Mouse (Mus musculus): ENCODE measurements around the gene Plod2. TPM values are rescaled to one million over a fixed set of nuclear protein-coding genes. Genes with fewer than 3 reads are reported as not detected.

The Plod2 gene
- total and polyA plus RNA-seq, 3 experiments = not detected

DNA sequence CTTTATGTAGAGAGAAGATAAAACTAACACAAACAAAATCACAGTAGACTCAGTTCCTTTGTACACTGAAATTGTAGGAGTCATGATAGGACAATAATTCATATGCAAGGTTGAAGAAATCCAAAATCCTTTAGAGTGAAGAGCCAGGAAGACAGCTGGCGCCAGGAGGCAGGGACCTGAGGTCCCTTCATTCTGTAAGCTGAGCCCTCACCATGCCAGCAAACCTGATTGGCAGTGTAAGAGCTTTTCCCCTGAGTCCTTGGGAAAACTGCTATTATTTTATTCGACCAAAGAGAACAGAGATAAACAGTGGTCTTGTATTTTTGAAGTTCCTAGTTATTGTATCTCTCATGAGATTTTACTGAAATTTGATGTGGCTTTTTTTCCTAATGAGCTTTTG is 9.0 kb downstream of the Plod2 start:
- H3K27ac ChIP-seq (ENCODE audit: control insufficient read depth, low read depth, low read length) = no peak overlapping the region
- TF ChIP-seq GABPA (IDR thresholded peaks at IDR 0.05; ENCODE audit: low read depth, low read length) (no peak), TAL1 (IDR thresholded peaks at IDR 0.05; ENCODE audit: low read length) (no peak), USF1 (IDR thresholded peaks at IDR 0.05; ENCODE audit: low read depth, low read length) (no peak), CTCF (IDR thresholded peaks at IDR 0.05 in 2 of 3, conservative IDR thresholded peaks at IDR 0.05 in 1 of 3; ENCODE audit: control insufficient read depth in 1 of 3, insufficient read depth in 1 of 3, low read depth in 2 of 3, low read length in 3 of 3, poor library complexity in 1 of 3, severe bottlenecking in 1 of 3) (no peak), MAFK (IDR thresholded peaks at IDR 0.05; ENCODE audit: borderline replicate concordance, low read depth, low read length) (no peak), ZMIZ1 (IDR thresholded peaks at IDR 0.05; ENCODE audit: low read depth, low read length) (no peak), E2F4 (IDR thresholded peaks at IDR 0.05; ENCODE audit: borderline replicate concordance, low read depth, low read length) (no peak), ELF1 (IDR thresholded peaks at IDR 0.05; ENCODE audit: low read depth, low read length) (no peak), POLR2AphosphoS5 (IDR thresholded peaks at IDR 0.05; ENCODE audit: borderline replicate concordance, low read depth, low read length) (no peak), ETS1 (IDR thresholded peaks at IDR 0.05; ENCODE audit: low read depth, low read length) (no peak), POLR2A (IDR thresholded peaks at IDR 0.05; ENCODE audit: control insufficient read depth in 1 of 2, insufficient read depth in 1 of 2, low read depth in 1 of 2, low read length in 2 of 2, poor library complexity in 1 of 2) (no peak), NELFE (IDR thresholded peaks at IDR 0.05; ENCODE audit: low read depth, low read length) (no peak), MAZ (IDR thresholded peaks at IDR 0.05; ENCODE audit: low read depth, low read length) (no peak), CHD1 (IDR thresholded peaks at IDR 0.05; ENCODE audit: low read depth, low read length) (no peak), UBTF (IDR thresholded peaks at IDR 0.05; ENCODE audit: borderline replicate concordance, insufficient read depth, low read depth, low read length) (no peak), POLR2AphosphoS2 (IDR thresholded peaks at IDR 0.05; ENCODE audit: low read length) (no peak), KAT2A (conservative IDR thresholded peaks at IDR 0.05; ENCODE audit: low read depth, low read length) (no peak), SMC3 (IDR thresholded peaks at IDR 0.05; ENCODE audit: low read depth, low read length) (no peak)
- H3K27me3 ChIP-seq (ENCODE audit: control insufficient read depth in 1 of 2, insufficient read depth in 2 of 2, low read length in 2 of 2) = no peaks in the 10 kb centered on the region; a peak in 1 of 4 replicates
- DNase-seq (ENCODE audit: low read depth, low spot score) = no peak
- H3K4me3 ChIP-seq (ENCODE audit: control insufficient read depth in 1 of 2, insufficient read depth in 1 of 2, low read depth in 2 of 2, low read length in 2 of 2) = no peak overlapping the region
- H3K9me3 ChIP-seq (replicated peaks; ENCODE audit: insufficient read depth, low read length) = no peaks in the 10 kb centered on the region
- H3K79me2 ChIP-seq (ENCODE audit: control insufficient read depth, insufficient read depth, low read length, poor library complexity) = no peaks in the 10 kb centered on the region
- H3K9ac ChIP-seq (ENCODE audit: control insufficient read depth, low read depth, low read length, poor library complexity, severe bottlenecking) = no peak overlapping the region
- no peaks in the 10 kb centered on the region for H3K4me1 ChIP-seq (ENCODE audit: control insufficient read depth in 1 of 2, insufficient read depth in 2 of 2, low read length in 2 of 2)
- H3K36me3 ChIP-seq (ENCODE audit: control insufficient read depth in 1 of 2, insufficient read depth in 2 of 2, low read length in 2 of 2) = no peaks in the 10 kb centered on the region

DNA sequence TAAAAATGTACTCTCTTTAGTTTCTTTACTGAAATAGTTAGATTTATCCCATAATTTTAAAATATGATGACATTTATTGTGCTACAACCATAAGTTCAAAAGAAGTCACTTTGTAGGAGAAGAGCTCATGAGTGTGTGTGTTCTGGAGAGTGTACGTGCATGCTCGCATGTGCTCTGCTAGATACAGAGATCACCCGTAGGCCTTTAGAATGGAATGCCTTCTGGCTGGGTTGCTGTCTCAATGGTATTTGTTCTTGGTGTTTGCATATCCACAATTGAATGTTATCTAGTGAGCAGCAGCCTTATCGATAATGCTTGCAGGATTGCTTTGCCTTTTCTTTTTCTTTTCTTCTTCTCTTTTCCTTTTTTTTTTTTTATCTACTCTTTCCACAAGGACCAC is 9.6 kb downstream of the Plod2 start:
- Histone ChIP-seq H3K79me2 (ENCODE audit: control insufficient read depth, insufficient read depth, low read length, poor library complexity) (no peaks in the 10 kb centered on the region), H3K36me3 (ENCODE audit: control insufficient read depth in 1 of 2, insufficient read depth in 2 of 2, low read length in 2 of 2) (no peaks in the 10 kb centered on the region), H3K4me3 (ENCODE audit: control insufficient read depth in 1 of 2, insufficient read depth in 1 of 2, low read depth in 2 of 2, low read length in 2 of 2) (no peak overlapping the region), H3K9me3 (replicated peaks; ENCODE audit: insufficient read depth, low read length) (no peaks in the 10 kb centered on the region), H3K9ac (ENCODE audit: control insufficient read depth, low read depth, low read length, poor library complexity, severe bottlenecking) (no peak overlapping the region), H3K27me3 (ENCODE audit: control insufficient read depth in 1 of 2, insufficient read depth in 2 of 2, low read length in 2 of 2) (no peaks in the 10 kb centered on the region), H3K27ac (ENCODE audit: control insufficient read depth, low read depth, low read length) (no peak overlapping the region), H3K4me1 (ENCODE audit: control insufficient read depth in 1 of 2, insufficient read depth in 2 of 2, low read length in 2 of 2) (no peaks in the 10 kb centered on the region)
- DNase-seq (ENCODE audit: low read depth, low spot score) = no peak
- no peak for TF ChIP-seq NELFE (IDR thresholded peaks at IDR 0.05; ENCODE audit: low read depth, low read length)
- no peak for TF ChIP-seq SMC3 (IDR thresholded peaks at IDR 0.05; ENCODE audit: low read depth, low read length)
- no peak for TF ChIP-seq MAFK (IDR thresholded peaks at IDR 0.05; ENCODE audit: borderline replicate concordance, low read depth, low read length)
- TF ChIP-seq MXI1 (IDR thresholded peaks at IDR 0.05; ENCODE audit: low read depth, low read length) = no peak
- TF ChIP-seq ZNF384 (IDR thresholded peaks at IDR 0.05; ENCODE audit: low read depth, low read length) = no peak
- TF ChIP-seq UBTF (IDR thresholded peaks at IDR 0.05; ENCODE audit: borderline replicate concordance, insufficient read depth, low read depth, low read length) = no peak
- TF ChIP-seq TCF12 (IDR thresholded peaks at IDR 0.05; ENCODE audit: low read depth, low read length) = no peak
- TF ChIP-seq ETS1 (IDR thresholded peaks at IDR 0.05; ENCODE audit: low read depth, low read length) = no peak
